Mouse (Mus musculus): ENCODE data around the gene Rsrc1. TPM values are rescaled to one million over a fixed set of nuclear protein-coding genes. Genes with fewer than 3 reads are reported as not detected.

Gene Rsrc1
- 15.1 and 16.3 TPM in 2 replicates for polyA plus RNA-seq (2016; fragmentation: Nextera tagmentation; extraction: Ambion mirVana)

- Histone ChIP-seq H3K36me3 (no peaks in the 10 kb centered on the region), H3K4me1 (peaks cover 33% of the 10 kb centered on the region), H3K4me2 (peak within 1 kb of the TSS; percentile 71), H3K27me3 (replicated peaks) (peaks cover 75% of the 10 kb centered on the region), H3K9me3 (replicated peaks) (no peaks in the 10 kb centered on the region), H3K9ac (peak within 1 kb of the TSS; percentile 28; the same call in 1 of the 2 replicates), H3K4me3 (peak within 1 kb of the TSS; percentile 57), H3K27ac (no peak within 1 kb of the TSS)
- ATAC-seq, result peak; percentile 30; the same call in 1 of the 2 replicates
- under 1% methylated on average over 51 of the region's 62 CpGs for WGBS (ENCODE audit: insufficient replicate concordance)
Measured at GRCm38 (mm10) chr3:66981101-66981661, at the start of gene Rsrc1. TSS of gene Rsrc1 (plus strand) at chr3:66981390.

DNA sequence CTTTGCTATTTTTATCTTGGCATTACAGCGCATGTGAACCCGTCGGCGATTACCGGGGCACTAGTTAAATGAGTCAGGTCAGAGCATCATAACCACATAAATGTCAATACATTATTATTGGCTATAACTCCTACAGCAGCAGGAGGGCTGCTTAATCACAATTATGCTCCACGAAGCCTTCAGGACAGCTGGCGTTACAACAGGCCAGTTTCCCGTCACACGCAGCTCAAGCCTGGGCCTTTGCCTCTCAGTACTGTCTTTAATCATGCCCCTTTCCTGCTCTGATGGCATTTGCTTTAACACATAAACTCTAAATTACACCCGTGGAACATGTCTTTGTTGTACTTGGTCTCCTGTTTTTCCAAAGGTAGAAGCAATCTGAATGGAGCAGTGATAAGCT is 41.5 kb upstream of the Rsrc1 start:
- WGBS (ENCODE audit: insufficient replicate concordance), result 73% methylated on average over 10 of the region's 10 CpGs
- no peak overlapping the region for H3K4me2 ChIP-seq
- no peak overlapping the region for H3K9ac ChIP-seq
- no peaks in the 10 kb centered on the region for H3K27me3 ChIP-seq (replicated peaks)
- no peaks in the 10 kb centered on the region for H3K4me1 ChIP-seq
- no peak overlapping the region for H3K27ac ChIP-seq
- H3K36me3 ChIP-seq, result no peaks in the 10 kb centered on the region
- no peak overlapping the region for H3K4me3 ChIP-seq
- no peaks in the 10 kb centered on the region for H3K9me3 ChIP-seq (replicated peaks)
- no peak for ATAC-seq

DNA sequence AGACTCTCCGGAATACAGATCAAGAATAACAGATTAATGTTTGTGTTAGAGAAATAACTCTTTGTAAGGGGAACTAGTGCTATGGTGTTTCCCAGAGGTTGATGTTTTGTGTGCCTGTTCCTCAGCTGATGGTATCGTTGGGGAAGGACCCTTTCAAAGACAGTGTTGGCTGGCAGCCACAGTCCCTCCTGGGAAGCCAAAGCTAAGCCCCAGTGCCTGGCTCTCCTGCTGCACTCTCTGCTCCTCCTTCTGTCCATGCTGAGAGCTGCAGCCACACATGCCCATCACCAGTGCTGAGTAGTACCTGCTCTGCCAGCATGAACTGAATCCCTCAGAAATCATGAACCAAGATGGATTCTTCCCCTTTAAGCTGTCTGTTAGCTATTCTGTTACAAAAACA is 26.1 kb upstream of the Rsrc1 start:
- no peak for ATAC-seq
- Histone ChIP-seq H3K27ac (no peak overlapping the region), H3K9me3 (replicated peaks) (no peaks in the 10 kb centered on the region), H3K27me3 (replicated peaks) (no peaks in the 10 kb centered on the region), H3K36me3 (no peaks in the 10 kb centered on the region), H3K9ac (no peak overlapping the region), H3K4me1 (no peaks in the 10 kb centered on the region), H3K4me3 (no peak overlapping the region), H3K4me2 (no peak overlapping the region)
- 57% methylated on average over 2 of the region's 2 CpGs for WGBS (ENCODE audit: insufficient replicate concordance)

- 28% methylated on average over 5 of the region's 5 CpGs for WGBS (ENCODE audit: insufficient replicate concordance)
- H3K36me3 ChIP-seq, result no peaks in the 10 kb centered on the region
- H3K4me2 ChIP-seq, result no peak overlapping the region
- peaks cover 7% of the 10 kb centered on the region; the same call in 1 of the 2 replicates for H3K27me3 ChIP-seq (replicated peaks)
- no peaks in the 10 kb centered on the region for H3K9me3 ChIP-seq (replicated peaks)
- H3K9ac ChIP-seq, result no peak overlapping the region
- ATAC-seq, result no peak
- no peaks in the 10 kb centered on the region for H3K4me1 ChIP-seq
- H3K4me3 ChIP-seq, result no peak overlapping the region
- no peak overlapping the region for H3K27ac ChIP-seq
Measured at GRCm38 (mm10) chr3:66959972-66960371, 21.2 kb upstream of the Rsrc1 start.

DNA sequence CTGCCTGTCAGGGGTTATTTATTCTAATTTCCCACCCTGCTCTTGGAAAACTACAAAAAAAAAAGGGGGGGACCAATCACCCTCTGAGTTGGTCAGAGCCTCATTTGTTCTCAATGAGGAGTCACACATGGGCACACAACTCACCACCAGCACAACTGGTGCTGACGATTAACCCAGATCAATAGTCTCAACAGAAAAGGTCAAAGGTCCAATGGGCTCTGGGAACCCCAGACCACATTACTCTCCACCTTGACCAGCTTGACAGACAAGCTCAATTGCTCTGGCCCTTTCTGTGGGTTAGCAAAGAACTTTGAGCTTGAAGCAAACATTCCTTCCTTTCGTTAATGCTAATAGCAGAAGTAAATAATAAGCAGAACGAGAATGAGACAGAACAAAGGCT is 16.3 kb upstream of the Rsrc1 start:
- no peaks in the 10 kb centered on the region for H3K4me1 ChIP-seq
- no peaks in the 10 kb centered on the region for H3K36me3 ChIP-seq
- peaks cover 24% of the 10 kb centered on the region for H3K27me3 ChIP-seq (replicated peaks)
- no peak overlapping the region for H3K9ac ChIP-seq
- H3K4me3 ChIP-seq, result no peak overlapping the region
- WGBS (ENCODE audit: insufficient replicate concordance), result 49% methylated on average over 3 of the region's 3 CpGs
- no peak overlapping the region for H3K27ac ChIP-seq
- H3K4me2 ChIP-seq, result no peak overlapping the region
- ATAC-seq, result peak; percentile 66; the same call in 1 of the 2 replicates
- H3K9me3 ChIP-seq (replicated peaks), result no peaks in the 10 kb centered on the region

- WGBS (ENCODE audit: insufficient replicate concordance), result 55% methylated on average over 4 of the region's 4 CpGs
- Histone ChIP-seq H3K4me3 (no peak overlapping the region), H3K27me3 (replicated peaks) (peaks cover 48% of the 10 kb centered on the region), H3K36me3 (no peaks in the 10 kb centered on the region), H3K4me2 (no peak overlapping the region), H3K4me1 (0 out of 2 replicates have a peak, but pooled peaks cover 5% of the 10 kb centered on the region), H3K9ac (no peak overlapping the region), H3K27ac (no peak overlapping the region), H3K9me3 (replicated peaks) (no peaks in the 10 kb centered on the region)
- ATAC-seq, result no peak
Measured at GRCm38 (mm10) chr3:66967508-66967907, 13.7 kb upstream of the Rsrc1 start.

DNA sequence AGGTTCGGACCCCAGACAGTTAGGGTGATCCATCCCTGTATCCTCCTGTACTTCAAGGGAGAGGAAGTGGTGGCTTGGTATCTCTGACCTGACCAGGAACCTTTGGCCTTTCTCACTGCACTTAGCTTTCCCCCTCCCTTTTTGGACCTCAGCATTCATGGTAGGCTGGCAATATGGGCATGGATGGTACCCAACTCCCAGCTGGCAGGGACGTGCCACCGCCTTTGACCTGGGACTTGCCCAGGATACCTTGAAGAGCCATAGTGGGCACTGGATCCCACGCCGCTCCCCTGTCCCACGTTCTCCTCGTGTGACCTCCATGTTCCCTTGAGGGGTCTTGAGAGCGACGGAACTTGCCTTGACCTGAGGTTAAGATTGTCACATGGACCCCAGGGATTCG is 10.9 kb upstream of the Rsrc1 start:
- peak overlapping the region; percentile 44 for H3K4me2 ChIP-seq
- no peak for ATAC-seq
- WGBS (ENCODE audit: insufficient replicate concordance), result 3% methylated on average over 10 of the region's 10 CpGs
- H3K27me3 ChIP-seq (replicated peaks), result peaks cover 68% of the 10 kb centered on the region
- no peak overlapping the region for H3K9ac ChIP-seq
- peak overlapping the region; percentile 25; the same call in 1 of the 2 replicates for H3K4me3 ChIP-seq
- no peaks in the 10 kb centered on the region for H3K36me3 ChIP-seq
- H3K4me1 ChIP-seq, result 0 out of 2 replicates have a peak, but pooled peaks cover 12% of the 10 kb centered on the region
- no peaks in the 10 kb centered on the region for H3K9me3 ChIP-seq (replicated peaks)
- H3K27ac ChIP-seq, result no peak overlapping the region

DNA sequence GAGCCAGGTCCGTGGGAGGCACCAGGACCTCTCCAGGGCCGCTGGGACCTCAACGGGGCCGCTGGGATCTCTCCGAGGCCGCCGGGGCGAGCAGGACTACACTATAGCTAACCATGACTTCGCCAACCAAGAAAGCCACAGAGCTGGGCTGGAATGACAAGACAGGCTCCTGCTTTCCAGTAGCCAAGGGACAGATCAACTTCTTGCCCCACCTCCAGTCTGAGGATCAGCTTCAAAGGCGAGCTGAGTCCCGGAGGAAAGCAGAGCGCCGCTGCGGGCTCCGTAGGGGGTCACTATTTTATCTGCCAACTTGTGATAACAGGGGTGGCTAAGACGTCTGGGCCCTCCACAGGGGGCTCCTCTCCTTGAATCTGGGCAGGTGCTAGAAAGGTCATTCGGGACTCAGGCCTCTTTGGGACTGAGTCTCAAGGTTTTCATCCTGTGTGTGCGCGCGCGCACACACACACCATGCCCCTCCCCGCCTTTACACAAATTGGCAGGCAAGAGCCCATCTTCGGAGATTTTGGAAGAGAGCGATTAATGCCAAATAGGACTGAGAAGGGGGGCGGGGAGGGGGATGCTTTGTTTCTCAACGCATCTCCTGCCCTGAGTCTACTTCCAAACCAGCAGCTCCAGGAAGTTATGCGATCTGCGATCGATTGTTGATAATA is 10.4 kb upstream of the Rsrc1 start:
- H3K27me3 ChIP-seq (replicated peaks), result peaks cover 67% of the 10 kb centered on the region
- H3K27ac ChIP-seq, result no peak overlapping the region
- no peaks in the 10 kb centered on the region for H3K36me3 ChIP-seq
- H3K4me2 ChIP-seq, result peak overlapping the region; percentile 44
- no peaks in the 10 kb centered on the region for H3K9me3 ChIP-seq (replicated peaks)
- 0 out of 2 replicates have a peak, but pooled peaks cover 12% of the 10 kb centered on the region for H3K4me1 ChIP-seq
- 0 out of 2 replicates have a peak, but pooled peaks have one; percentile 10 for ATAC-seq
- H3K9ac ChIP-seq, result no peak overlapping the region
- peak overlapping the region; percentile 25 for H3K4me3 ChIP-seq
- WGBS (ENCODE audit: insufficient replicate concordance), result 3% methylated on average over 29 of the region's 29 CpGs

- 0 out of 2 replicates have a peak, but pooled peaks cover 12% of the 10 kb centered on the region for H3K4me1 ChIP-seq
- 4% methylated on average over 16 of the region's 16 CpGs for whole genome bisulfite sequencing (ENCODE audit: insufficient replicate concordance)
- H3K4me3 ChIP-seq, result no peak overlapping the region
- no peaks in the 10 kb centered on the region for H3K9me3 ChIP-seq (replicated peaks)
- no peaks in the 10 kb centered on the region for H3K36me3 ChIP-seq
- ATAC-seq, result no peak
- H3K9ac ChIP-seq, result no peak overlapping the region
- peaks cover 73% of the 10 kb centered on the region for H3K27me3 ChIP-seq (replicated peaks)
- H3K27ac ChIP-seq, result no peak overlapping the region
- no peak overlapping the region for H3K4me2 ChIP-seq
Measured at GRCm38 (mm10) chr3:66972191-66972950, 8.8 kb upstream of the Rsrc1 start.

- Histone ChIP-seq H3K27me3 (replicated peaks) (peaks cover 79% of the 10 kb centered on the region), H3K4me1 (0 out of 2 replicates have a peak, but pooled peaks cover 14% of the 10 kb centered on the region), H3K4me3 (peak overlapping the region; percentile 51), H3K4me2 (peak overlapping the region; percentile 71), H3K9ac (no peak overlapping the region), H3K9me3 (replicated peaks) (no peaks in the 10 kb centered on the region), H3K27ac (no peak overlapping the region), H3K36me3 (no peaks in the 10 kb centered on the region)
- ATAC-seq, result peak; percentile 60
- WGBS (ENCODE audit: insufficient replicate concordance), result under 1% methylated on average over 59 of the region's 59 CpGs
Measured at GRCm38 (mm10) chr3:66973391-66973943, 7.7 kb upstream of the Rsrc1 start.

- H3K4me2 ChIP-seq, result no peak overlapping the region
- H3K9me3 ChIP-seq (replicated peaks), result no peaks in the 10 kb centered on the region
- H3K4me1 ChIP-seq, result 0 out of 2 replicates have a peak, but pooled peaks cover 18% of the 10 kb centered on the region
- no peak overlapping the region for H3K4me3 ChIP-seq
- H3K27ac ChIP-seq, result no peak overlapping the region
- no peak overlapping the region for H3K9ac ChIP-seq
- peaks cover 89% of the 10 kb centered on the region for H3K27me3 ChIP-seq (replicated peaks)
- no peaks in the 10 kb centered on the region for H3K36me3 ChIP-seq
- ATAC-seq, result no peak
- WGBS (ENCODE audit: insufficient replicate concordance), result 12% methylated on average over 3 of the region's 3 CpGs
Measured at GRCm38 (mm10) chr3:66974501-66974900, 6.7 kb upstream of the Rsrc1 start.

Measured in liver, embryonic 12.5 days (tissue).